In the genomic region with DNA sequence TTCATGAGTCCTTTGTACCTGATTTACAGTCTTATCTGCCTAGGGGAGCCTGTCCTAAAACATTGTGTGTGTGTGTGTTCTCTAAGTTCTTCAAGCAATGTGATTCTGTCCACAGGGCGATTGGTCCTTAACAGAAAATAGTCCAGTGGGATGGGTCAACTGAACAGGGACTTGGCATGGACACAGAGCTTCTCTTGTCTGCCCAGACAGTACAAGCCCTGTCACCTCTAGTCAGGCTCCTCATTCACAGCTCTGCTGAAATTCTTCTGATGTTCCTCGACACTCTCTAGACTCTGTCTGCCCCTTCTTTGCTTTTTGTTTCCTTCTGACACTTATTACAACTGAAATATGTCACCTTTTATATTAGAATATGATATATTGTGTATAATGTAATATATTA, we compare ENCODE assay signal across 17 mouse cellular contexts.
"Had no signal": no experiment of that assay in that cellular context is flagged by ENCODE, and none has a peak within 500 bp of the region (broad histone marks: within the 10 kb centered on the region; RNA-seq: fewer than 3 reads in every experiment).

No protein-coding gene starts in this region.

- H3K27ac ChIP-seq: midbrain, embryonic 10.5 days; midbrain, embryonic 12.5 days; neural tube, embryonic 13.5 days; neural tube, embryonic 15.5 days had no signal

- H3K36me3 ChIP-seq: midbrain, embryonic 10.5 days; midbrain, embryonic 12.5 days; neural tube, embryonic 13.5 days; neural tube, embryonic 15.5 days had no signal

- H3K4me3 ChIP-seq: midbrain, embryonic 10.5 days; midbrain, embryonic 12.5 days; myocyte; neural tube, embryonic 13.5 days; neural tube, embryonic 15.5 days had no signal

- H3K9me3 ChIP-seq: midbrain, embryonic 10.5 days; midbrain, embryonic 12.5 days; neural tube, embryonic 13.5 days; neural tube, embryonic 15.5 days had no signal

- H3K27me3 ChIP-seq: midbrain, embryonic 12.5 days; neural tube, embryonic 13.5 days; neural tube, embryonic 15.5 days had no signal

- DNase-seq: lung, adult 18-20 months; lung, embryonic 14.5 days; lung, postnatal 10 days; lung, postnatal 4 days; midbrain, embryonic 14.5 days; right cerebral cortex, adult 18-20 months; right cerebral cortex, postnatal 25 days; right cerebral cortex, postnatal 4 days; spleen, adult 18-20 months; thymus, adult 18-20 months; thymus, postnatal 14 days; thymus, postnatal 36 days had no signal

- H3K9ac ChIP-seq: lung, embryonic 14.5 days; midbrain, embryonic 12.5 days; neural tube, embryonic 13.5 days; neural tube, embryonic 15.5 days had no signal

- H3K4me2 ChIP-seq: lung, embryonic 14.5 days; midbrain, embryonic 12.5 days; neural tube, embryonic 13.5 days; neural tube, embryonic 15.5 days had no signal

- H3K4me1 ChIP-seq: midbrain, embryonic 10.5 days; midbrain, embryonic 12.5 days; neural tube, embryonic 15.5 days had no signal
